Mouse (Mus musculus): ENCODE measurements around the gene Neurl1a. TPM values are rescaled to one million over a fixed set of nuclear protein-coding genes. Genes with fewer than 3 reads are reported as not detected.

The Neurl1a gene
- polyA plus RNA-seq, 1 experiment = 5.8 TPM

- H3K4me1 ChIP-seq (ENCODE audit: control insufficient read depth, insufficient read depth, insufficient read length, low read length) = peaks cover 5% of the 10 kb centered on the region
- H3K27ac ChIP-seq (replicated peaks; ENCODE audit: low read depth, low read length) = no peak overlapping the region
- no peak overlapping the region for H3K4me3 ChIP-seq (ENCODE audit: insufficient read depth, low read depth, low read length)
Observed at GRCm38 (mm10) chr19:47232077-47232865, 53.7 kb downstream of the Neurl1a start.

- Histone ChIP-seq H3K4me1 (ENCODE audit: control insufficient read depth, insufficient read depth, insufficient read length, low read length) (peaks cover 5% of the 10 kb centered on the region), H3K27ac (replicated peaks; ENCODE audit: low read depth, low read length) (no peak overlapping the region), H3K4me3 (ENCODE audit: insufficient read depth, low read depth, low read length) (no peak overlapping the region)
Observed at GRCm38 (mm10) chr19:47233087-47233486, 54.5 kb downstream of the Neurl1a start.

GRCm38 (mm10) chr19:47240076-47240475 is 61.5 kb downstream of the Neurl1a start:
- Histone ChIP-seq H3K4me1 (ENCODE audit: control insufficient read depth, insufficient read depth, insufficient read length, low read length) (no peaks in the 10 kb centered on the region), H3K27ac (replicated peaks; ENCODE audit: low read depth, low read length) (no peak overlapping the region), H3K4me3 (ENCODE audit: insufficient read depth, low read depth, low read length) (no peak overlapping the region)

- H3K4me1 ChIP-seq (ENCODE audit: control insufficient read depth, insufficient read depth, insufficient read length, low read length) = no peaks in the 10 kb centered on the region
- H3K27ac ChIP-seq (replicated peaks; ENCODE audit: low read depth, low read length) = no peak overlapping the region
- H3K4me3 ChIP-seq (ENCODE audit: insufficient read depth, low read depth, low read length) = no peak overlapping the region
Observed at GRCm38 (mm10) chr19:47240957-47241356, 62.3 kb downstream of the Neurl1a start.

GRCm38 (mm10) chr19:47242227-47242626 is 63.6 kb downstream of the Neurl1a start:
- Histone ChIP-seq H3K4me1 (ENCODE audit: control insufficient read depth, insufficient read depth, insufficient read length, low read length) (no peaks in the 10 kb centered on the region), H3K4me3 (ENCODE audit: insufficient read depth, low read depth, low read length) (no peak overlapping the region), H3K27ac (replicated peaks; ENCODE audit: low read depth, low read length) (no peak overlapping the region)

- Histone ChIP-seq H3K4me1 (ENCODE audit: control insufficient read depth, insufficient read depth, insufficient read length, low read length) (0 out of 2 replicates have a peak, but pooled peaks cover 2% of the 10 kb centered on the region), H3K27ac (replicated peaks; ENCODE audit: low read depth, low read length) (no peak overlapping the region), H3K4me3 (ENCODE audit: insufficient read depth, low read depth, low read length) (no peak overlapping the region)
Observed at GRCm38 (mm10) chr19:47245512-47245911, 66.9 kb downstream of the Neurl1a start.

GRCm38 (mm10) chr19:47247791-47248190 is 69.2 kb downstream of the Neurl1a start:
- H3K4me1 ChIP-seq (ENCODE audit: control insufficient read depth, insufficient read depth, insufficient read length, low read length) = peaks cover 8% of the 10 kb centered on the region
- H3K27ac ChIP-seq (replicated peaks; ENCODE audit: low read depth, low read length) = no peak overlapping the region
- H3K4me3 ChIP-seq (ENCODE audit: insufficient read depth, low read depth, low read length) = no peak overlapping the region

GRCm38 (mm10) chr19:47248296-47248695 is 69.7 kb downstream of the Neurl1a start:
- no peak overlapping the region for H3K27ac ChIP-seq (replicated peaks; ENCODE audit: low read depth, low read length)
- no peak overlapping the region for H3K4me3 ChIP-seq (ENCODE audit: insufficient read depth, low read depth, low read length)
- peaks cover 12% of the 10 kb centered on the region for H3K4me1 ChIP-seq (ENCODE audit: control insufficient read depth, insufficient read depth, insufficient read length, low read length)

- Histone ChIP-seq H3K27ac (replicated peaks; ENCODE audit: low read depth, low read length) (no peak overlapping the region), H3K4me1 (ENCODE audit: control insufficient read depth, insufficient read depth, insufficient read length, low read length) (peaks cover 12% of the 10 kb centered on the region), H3K4me3 (ENCODE audit: insufficient read depth, low read depth, low read length) (no peak overlapping the region)
Observed at GRCm38 (mm10) chr19:47248906-47249568, 70.4 kb downstream of the Neurl1a start.

- H3K4me1 ChIP-seq (ENCODE audit: control insufficient read depth, insufficient read depth, insufficient read length, low read length) = peaks cover 18% of the 10 kb centered on the region
- no peak overlapping the region for H3K27ac ChIP-seq (replicated peaks; ENCODE audit: low read depth, low read length)
- no peak overlapping the region for H3K4me3 ChIP-seq (ENCODE audit: insufficient read depth, low read depth, low read length)
Observed at GRCm38 (mm10) chr19:47250931-47251330, 72.3 kb downstream of the Neurl1a start.

GRCm38 (mm10) chr19:47253053-47253628 is 74.5 kb downstream of the Neurl1a start:
- Histone ChIP-seq H3K4me1 (ENCODE audit: control insufficient read depth, insufficient read depth, insufficient read length, low read length) (peaks cover 18% of the 10 kb centered on the region), H3K4me3 (ENCODE audit: insufficient read depth, low read depth, low read length) (peak overlapping the region; percentile 21; the same call in 1 of the 2 replicates), H3K27ac (replicated peaks; ENCODE audit: low read depth, low read length) (no peak overlapping the region)

GRCm38 (mm10) chr19:47255036-47255435 is 76.4 kb downstream of the Neurl1a start:
- H3K4me1 ChIP-seq (ENCODE audit: control insufficient read depth, insufficient read depth, insufficient read length, low read length) = peaks cover 16% of the 10 kb centered on the region
- H3K27ac ChIP-seq (replicated peaks; ENCODE audit: low read depth, low read length) = no peak overlapping the region
- no peak overlapping the region for H3K4me3 ChIP-seq (ENCODE audit: insufficient read depth, low read depth, low read length)

GRCm38 (mm10) chr19:47255919-47256318 is 77.3 kb downstream of the Neurl1a start:
- H3K4me3 ChIP-seq (ENCODE audit: insufficient read depth, low read depth, low read length) = no peak overlapping the region
- H3K4me1 ChIP-seq (ENCODE audit: control insufficient read depth, insufficient read depth, insufficient read length, low read length) = peaks cover 12% of the 10 kb centered on the region
- H3K27ac ChIP-seq (replicated peaks; ENCODE audit: low read depth, low read length) = no peak overlapping the region

- no peak overlapping the region for H3K4me3 ChIP-seq (ENCODE audit: insufficient read depth, low read depth, low read length)
- peaks cover 2% of the 10 kb centered on the region; the same call in 1 of the 2 replicates for H3K4me1 ChIP-seq (ENCODE audit: control insufficient read depth, insufficient read depth, insufficient read length, low read length)
Observed at GRCm38 (mm10) chr19:47259581-47259980, 81.0 kb downstream of the Neurl1a start.

GRCm38 (mm10) chr19:47261196-47261595 is 82.6 kb downstream of the Neurl1a start:
- no peaks in the 10 kb centered on the region for H3K4me1 ChIP-seq (ENCODE audit: control insufficient read depth, insufficient read depth, insufficient read length, low read length)

More at GRCm38 (mm10) chr19:47259581-47259980, 81.0 kb downstream of the Neurl1a start:
- H3K27ac ChIP-seq (replicated peaks; ENCODE audit: low read depth, low read length) = no peak overlapping the region

More at GRCm38 (mm10) chr19:47261196-47261595, 82.6 kb downstream of the Neurl1a start:
- H3K4me3 ChIP-seq (ENCODE audit: insufficient read depth, low read depth, low read length) = no peak overlapping the region
- no peak overlapping the region for H3K27ac ChIP-seq (replicated peaks; ENCODE audit: low read depth, low read length)
